ENCODE assay signal across 10 mouse cellular contexts in genomic region chr11:118133133-118133751, GRCm38 (mm10). TPM values are rescaled to one million over a fixed set of nuclear protein-coding genes. Genes with fewer than 3 reads are reported as not detected.
DNase-seq lines count a peak whose midpoint lies in the region; ATAC-seq lines count a peak whose summit lies in the region.
"Had no signal": no experiment of that assay in that cellular context is flagged by ENCODE, and none has a peak within 500 bp of the region (broad histone marks: within the 10 kb centered on the region; RNA-seq: fewer than 3 reads in every experiment).

No protein-coding gene starts in this region.

- H3K9me3 ChIP-seq in kidney, embryonic 14.5 days (ENCODE audit: control insufficient read depth, low read length), result no peaks in the 10 kb centered on the region
- H3K9me3 ChIP-seq in forebrain, embryonic 11.5 days (ENCODE audit: control insufficient read depth, low read length), result no peaks in the 10 kb centered on the region
- peaks cover 1% of the 10 kb centered on the region; the same call in 1 of the 2 replicates for H3K9me3 ChIP-seq in limb, embryonic 13.5 days

- H3K9ac ChIP-seq in kidney, embryonic 14.5 days (ENCODE audit: low read depth, low read length), result no peak overlapping the region
- no peak overlapping the region for H3K9ac ChIP-seq in forebrain, embryonic 11.5 days (ENCODE audit: low read length)
- 0 out of 2 replicates have a peak overlapping the region, but pooled peaks have one; percentile 35 for H3K9ac ChIP-seq in limb, embryonic 13.5 days

- peaks cover 10% of the 10 kb centered on the region; the same call in 1 of the 2 replicates for H3K4me1 ChIP-seq in kidney, embryonic 14.5 days (ENCODE audit: control insufficient read depth, insufficient read depth, low read length)
- H3K4me1 ChIP-seq in forebrain, embryonic 11.5 days (replicated peaks; ENCODE audit: control insufficient read depth, insufficient read depth, low read length), result 0 out of 2 replicates have a peak, but pooled peaks cover 2% of the 10 kb centered on the region
- 0 out of 2 replicates have a peak, but pooled peaks cover 16% of the 10 kb centered on the region for H3K4me1 ChIP-seq in limb, embryonic 13.5 days

- H3K27ac ChIP-seq in kidney, embryonic 14.5 days (ENCODE audit: low read depth, low read length), result peak overlapping the region; percentile 24; the same call in 1 of the 2 replicates
- peak overlapping the region; percentile 38 for H3K27ac ChIP-seq in forebrain, embryonic 11.5 days (ENCODE audit: low read depth, low read length)
- H3K27ac ChIP-seq in limb, embryonic 13.5 days, result no peak overlapping the region

- WGBS in kidney, embryonic 14.5 days, result 40% methylated on average over 9 of the region's 9 CpGs
- 58% methylated on average over 9 of the region's 9 CpGs for whole genome bisulfite sequencing in forebrain, embryonic 11.5 days
- 48% methylated on average over 9 of the region's 9 CpGs for WGBS in limb, embryonic 13.5 days

- H3K4me2 ChIP-seq in kidney, embryonic 14.5 days (replicated peaks; ENCODE audit: low read depth, low read length), result no peak overlapping the region
- no peak overlapping the region for H3K4me2 ChIP-seq in forebrain, embryonic 11.5 days (ENCODE audit: low read depth, low read length, severe bottlenecking)
- no peak overlapping the region for H3K4me2 ChIP-seq in limb, embryonic 13.5 days (replicated peaks)
- H3K4me2 ChIP-seq: heart, embryonic 11.5 days had no signal

- no peaks in the 10 kb centered on the region for H3K27me3 ChIP-seq in kidney, embryonic 14.5 days (ENCODE audit: control insufficient read depth, insufficient read depth, low read length)
- no peaks in the 10 kb centered on the region for H3K27me3 ChIP-seq in forebrain, embryonic 11.5 days (ENCODE audit: control insufficient read depth, insufficient read depth, low read length)
- no peaks in the 10 kb centered on the region for H3K27me3 ChIP-seq in limb, embryonic 13.5 days

- H3K36me3 ChIP-seq in kidney, embryonic 14.5 days (ENCODE audit: control insufficient read depth, insufficient read depth, low read length), result no peaks in the 10 kb centered on the region
- H3K36me3 ChIP-seq in forebrain, embryonic 11.5 days (ENCODE audit: control insufficient read depth, insufficient read depth, low read length), result no peaks in the 10 kb centered on the region
- no peaks in the 10 kb centered on the region for H3K36me3 ChIP-seq in limb, embryonic 13.5 days

- DNase-seq in kidney, postnatal 25 days, result no peak
- DNase-seq in MN1 (ENCODE audit: low spot score), result peak; percentile 79
- DNase-seq in forebrain, embryonic 11.5 days (ENCODE audit: low spot score), result no peak
- DNase-seq in urinary bladder, postnatal 25 days (ENCODE audit: low spot score), result no peak
- DNase-seq in right cerebral cortex, postnatal 4 days, result no peak
- DNase-seq in T-cell, adult 2 months (ENCODE audit: low spot score), result no peak
- DNase-seq: lung, postnatal 14 days had no signal

- ATAC-seq in kidney, embryonic 14.5 days (ENCODE audit: low FRiP score, low TSS enrichment), result peak; percentile 26
- ATAC-seq in forebrain, embryonic 11.5 days (replicated peaks; ENCODE audit: low FRiP score), result peak; percentile 24; the same call in 1 of the 2 replicates
- ATAC-seq in limb, embryonic 13.5 days (ENCODE audit: low FRiP score, low read depth), result no peak

- H3K4me3 ChIP-seq in kidney, embryonic 14.5 days (ENCODE audit: low read length), result no peak overlapping the region
- H3K4me3 ChIP-seq in forebrain, embryonic 11.5 days (ENCODE audit: low read depth, low read length), result no peak overlapping the region
- H3K4me3 ChIP-seq in limb, embryonic 13.5 days, result no peak overlapping the region

RNA-seq across cellular contexts. Expression of gene Dnah17, which starts 2.8 kb away (rescaled TPM):
- 0.20 and 0.23 TPM in 2 replicates for polyA plus RNA-seq in kidney, embryonic 14.5 days (2014; fragmentation: Nextera tagmentation; extraction: Ambion mirVana)
- 0.17 and 0.21 TPM in 2 replicates for polyA plus RNA-seq in forebrain, embryonic 11.5 days (2014; fragmentation: Nextera tagmentation; extraction: Ambion mirVana)
- polyA plus RNA-seq in limb, embryonic 13.5 days (2015; fragmentation: Nextera tagmentation; extraction: Ambion mirVana), result 0.23 and 0.27 TPM in 2 replicates
